Mouse (Mus musculus) lung, embryonic 15.5 days (tissue): Measurements from ENCODE around the gene Zbtb38. TPM values are rescaled to one million over a fixed set of nuclear protein-coding genes. Genes with fewer than 3 reads are reported as not detected.

ENCODE experiments used
- ATAC-seq: fragments of 200-750 bp; cut with Nextera tagmentation; 2 replicates; pipeline ENCODE4 v1.8.0; 2017; ENCODE audit warnings: moderate number of reproducible peaks, borderline replicate concordance; ENCODE audit not compliant: low FRiP score, low TSS enrichment; ENCODE audit errors: extremely low read depth
- H3K27ac ChIP-seq: fragments of 300-500 bp; sonication (generic); 2 replicates; pipeline ENCODE4 v1.5.1; 2015; ENCODE audit warnings: moderate library complexity, mild to moderate bottlenecking, inconsistent platforms
- H3K27me3 ChIP-seq: fragments of 300-500 bp; sonication (generic); 2 replicates; pipeline ENCODE4 v1.6.1; 2015; ENCODE audit warnings: inconsistent platforms
- H3K36me3 ChIP-seq: fragments of 300-500 bp; sonication (generic); 2 replicates; pipeline ENCODE4 v1.6.1; 2015; ENCODE audit warnings: inconsistent platforms
- H3K4me1 ChIP-seq: fragments of 300-500 bp; sonication (generic); 2 replicates; pipeline ENCODE4 v1.6.1; 2015; ENCODE audit warnings: inconsistent platforms
- H3K4me2 ChIP-seq: fragments of 300-500 bp; sonication (generic); 2 replicates; pipeline ENCODE4 v1.6.1; 2015; ENCODE audit warnings: inconsistent platforms, mild to moderate bottlenecking, moderate library complexity
- H3K4me3 ChIP-seq: fragments of 300-500 bp; sonication (generic); 2 replicates; pipeline ENCODE4 v1.5.1; 2015; ENCODE audit warnings: mild to moderate bottlenecking, inconsistent platforms
- H3K9ac ChIP-seq: fragments of 300-500 bp; sonication (generic); 2 replicates; pipeline ENCODE4 v1.6.1; 2015; ENCODE audit warnings: inconsistent platforms
- H3K9me3 ChIP-seq: fragments of 300-500 bp; sonication (generic); 2 replicates; pipeline ENCODE4 v1.6.1; 2016; ENCODE audit warnings: inconsistent platforms
- WGBS: fragments of 180-500 bp; shearing (Covaris S2); methylation state at CpG from one replicate; pipeline ENCODE4 v1.1.7; 2015; 5-methylcytosine and 5-hydroxymethylcytosine counted together
- polyA plus RNA-seq: library from polyadenylated mRNA; unstranded; fragments of >200 nt; fragmentation: Nextera tagmentation; extraction: Ambion mirVana; gene quantifications from 2 replicates; pipeline ENCODE4 v1.2.1, GENCODE M21; 2015

Gene Zbtb38
- 26.3 and 26.4 TPM in 2 replicates for polyA plus RNA-seq

DNA sequence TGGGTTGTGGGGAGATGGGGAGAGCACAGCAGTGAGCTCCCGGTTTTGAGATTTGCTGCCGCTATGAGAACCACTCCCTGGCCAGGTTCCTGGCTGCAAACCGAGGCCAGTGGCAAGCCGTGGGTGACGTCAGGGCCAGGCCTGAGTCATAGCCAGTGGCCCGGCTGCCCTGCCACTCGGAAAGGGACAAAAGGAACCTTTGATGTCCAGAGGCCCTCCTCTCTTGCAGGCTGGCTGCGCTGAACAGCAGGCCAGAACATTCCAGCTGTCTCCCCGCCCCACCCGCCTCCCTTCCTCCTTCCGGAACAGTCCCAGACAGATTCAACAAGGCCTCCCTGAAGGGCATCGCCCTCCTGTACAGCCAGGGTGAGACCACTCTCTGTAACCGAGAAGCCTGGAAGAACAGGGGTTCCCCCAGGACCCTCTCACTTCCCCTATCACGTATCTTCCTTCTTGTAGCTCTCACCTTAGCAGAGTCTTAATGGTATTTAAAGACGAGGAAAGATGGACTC is at the start of gene Zbtb38:
TSS of gene Zbtb38 (minus strand) at position 229 of the 512 bp plus-strand sequence.
- 0 out of 2 replicates have a peak within 1 kb of the TSS, but pooled peaks have one; percentile 3 for H3K9ac ChIP-seq
- H3K9me3 ChIP-seq: no peaks in the 10 kb centered on the region
- no peak within 1 kb of the TSS for H3K4me3 ChIP-seq
- peak within 1 kb of the TSS; percentile 25 for H3K4me2 ChIP-seq
- H3K27me3 ChIP-seq: no peaks in the 10 kb centered on the region
- WGBS: 29% methylated on average over 15 of the region's 15 CpGs
- no peaks in the 10 kb centered on the region for H3K36me3 ChIP-seq
- H3K4me1 ChIP-seq: peaks cover 15% of the 10 kb centered on the region
- H3K27ac ChIP-seq: peak within 1 kb of the TSS; percentile 73
- ATAC-seq: peak; percentile 92

DNA sequence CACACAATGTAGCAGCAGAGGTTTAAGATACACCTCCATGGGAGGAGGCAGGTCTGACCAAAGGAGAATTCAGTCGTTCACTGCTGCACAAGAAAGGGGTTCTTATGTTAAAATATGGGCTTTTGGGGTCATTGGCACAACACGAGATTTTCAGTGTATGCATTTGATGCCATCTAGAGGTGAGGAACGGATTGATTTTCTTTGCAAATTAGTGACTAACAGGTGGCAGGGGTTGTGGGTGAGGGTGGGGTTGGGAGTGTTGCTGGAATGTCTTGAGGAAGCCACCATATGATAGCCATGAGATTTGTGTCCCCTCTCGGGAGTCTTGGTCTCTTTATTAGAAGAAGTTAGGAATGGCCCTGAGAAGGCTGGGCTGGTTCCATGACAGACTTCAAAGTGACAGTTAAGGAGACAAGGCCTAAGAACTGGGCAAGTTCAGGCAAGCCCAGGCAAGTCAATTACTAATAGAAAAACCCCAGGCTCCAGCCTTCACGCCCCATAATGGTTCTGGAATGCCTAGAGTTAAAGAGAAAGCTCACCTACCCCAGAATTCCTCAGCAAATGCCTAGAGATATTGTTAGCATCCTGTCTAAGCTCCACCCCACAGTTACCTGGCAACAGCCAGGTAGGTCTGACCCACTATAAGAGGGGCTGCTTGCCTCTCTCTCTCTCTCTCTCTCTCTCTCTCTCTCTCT is 47.6 kb upstream of the Zbtb38 start:
- H3K9ac ChIP-seq: no peak overlapping the region
- H3K4me2 ChIP-seq: no peak overlapping the region
- ATAC-seq: no peak
- H3K4me3 ChIP-seq: no peak overlapping the region
- H3K27me3 ChIP-seq: no peaks in the 10 kb centered on the region
- no peaks in the 10 kb centered on the region for H3K9me3 ChIP-seq
- no peaks in the 10 kb centered on the region for H3K36me3 ChIP-seq
- H3K27ac ChIP-seq: no peak overlapping the region
- WGBS: 25% methylated on average over 5 of the region's 5 CpGs
- H3K4me1 ChIP-seq: peaks cover 8% of the 10 kb centered on the region

DNA sequence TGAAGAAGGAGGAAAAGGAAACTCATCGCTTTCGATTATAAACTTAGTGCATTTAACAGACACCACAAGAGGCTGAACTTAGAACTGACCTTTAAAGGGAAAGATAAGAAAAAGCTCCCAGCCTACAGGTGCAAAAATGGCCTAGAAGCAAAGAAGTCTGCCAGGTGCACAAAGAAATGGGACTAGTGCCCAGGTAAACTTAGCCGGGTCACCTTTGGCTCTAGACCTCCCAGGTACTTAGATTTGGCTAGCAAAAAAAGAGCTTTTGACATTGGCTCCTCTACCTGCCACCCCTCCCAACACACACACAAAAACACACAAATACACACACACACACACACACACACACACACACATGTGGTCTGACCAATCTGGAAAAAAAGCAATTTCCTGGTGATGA is 44.7 kb upstream of the Zbtb38 start:
- Histone ChIP-seq H3K27ac (no peak overlapping the region), H3K36me3 (no peaks in the 10 kb centered on the region), H3K9me3 (no peaks in the 10 kb centered on the region), H3K4me2 (no peak overlapping the region), H3K4me3 (no peak overlapping the region), H3K27me3 (no peaks in the 10 kb centered on the region), H3K4me1 (peaks cover 10% of the 10 kb centered on the region), H3K9ac (no peak overlapping the region)
- no peak for ATAC-seq
- WGBS: 78% methylated on average over 3 of the region's 3 CpGs

DNA sequence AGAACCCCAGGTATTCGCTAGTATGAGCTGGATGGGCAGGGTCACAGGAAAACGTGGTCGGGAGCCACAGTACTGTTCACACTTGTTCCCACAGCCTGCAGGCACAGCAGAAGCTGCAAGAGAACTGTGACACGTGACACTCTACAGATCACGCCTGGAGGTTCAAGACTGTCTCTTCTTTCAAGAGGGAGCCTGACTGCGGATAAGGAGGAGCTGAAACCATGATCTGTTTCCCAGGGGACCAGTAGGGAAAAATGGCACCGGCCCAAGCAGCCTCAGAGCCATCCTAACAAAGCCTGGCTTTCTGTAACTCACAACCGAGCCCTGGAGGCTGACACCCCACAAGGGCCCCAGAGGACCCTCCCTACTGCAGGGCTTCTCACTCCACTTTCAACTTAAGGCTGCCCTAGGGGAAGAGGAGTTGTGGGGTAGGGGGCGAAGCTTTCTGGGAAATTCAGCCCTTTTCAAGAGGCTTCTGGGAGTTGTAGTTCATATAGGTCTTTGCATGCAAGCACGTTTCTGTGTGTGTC is 42.8 kb upstream of the Zbtb38 start:
- peak overlapping the region; percentile 37; the same call in 1 of the 2 replicates for H3K9ac ChIP-seq
- peak overlapping the region; percentile 67 for H3K4me2 ChIP-seq
- no peaks in the 10 kb centered on the region for H3K36me3 ChIP-seq
- peak overlapping the region; percentile 35 for H3K4me3 ChIP-seq
- no peaks in the 10 kb centered on the region for H3K27me3 ChIP-seq
- WGBS: 9% methylated on average over 10 of the region's 10 CpGs
- peaks cover 5% of the 10 kb centered on the region for H3K4me1 ChIP-seq
- H3K9me3 ChIP-seq: no peaks in the 10 kb centered on the region
- H3K27ac ChIP-seq: no peak overlapping the region
- ATAC-seq: peak; percentile 77

DNA sequence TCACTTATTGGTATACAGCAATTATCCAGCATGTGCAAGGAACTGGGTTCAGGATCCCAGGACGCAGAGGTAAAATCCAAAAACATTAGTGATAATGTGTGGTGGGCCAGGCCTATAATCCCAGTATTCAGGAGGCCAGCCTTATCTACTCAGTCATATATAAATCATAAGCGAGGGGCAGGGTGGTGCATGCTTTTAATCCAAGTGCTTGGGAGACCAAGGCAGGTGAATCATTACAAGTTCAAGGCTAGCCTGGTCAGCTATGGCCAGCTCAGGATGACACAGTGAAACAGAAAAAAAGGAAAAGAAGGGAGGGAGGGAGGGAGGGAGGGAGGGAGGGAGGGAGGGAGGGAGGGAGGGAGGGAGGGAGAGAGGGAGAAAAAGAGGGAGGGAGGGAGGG is 42.0 kb upstream of the Zbtb38 start:
- H3K27me3 ChIP-seq: no peaks in the 10 kb centered on the region
- 88% methylated on average over 2 of the region's 2 CpGs for WGBS
- no peak for ATAC-seq
- H3K4me2 ChIP-seq: no peak overlapping the region
- H3K27ac ChIP-seq: no peak overlapping the region
- peaks cover 5% of the 10 kb centered on the region for H3K4me1 ChIP-seq
- H3K36me3 ChIP-seq: no peaks in the 10 kb centered on the region
- no peak overlapping the region for H3K4me3 ChIP-seq
- H3K9me3 ChIP-seq: no peaks in the 10 kb centered on the region
- no peak overlapping the region for H3K9ac ChIP-seq

DNA sequence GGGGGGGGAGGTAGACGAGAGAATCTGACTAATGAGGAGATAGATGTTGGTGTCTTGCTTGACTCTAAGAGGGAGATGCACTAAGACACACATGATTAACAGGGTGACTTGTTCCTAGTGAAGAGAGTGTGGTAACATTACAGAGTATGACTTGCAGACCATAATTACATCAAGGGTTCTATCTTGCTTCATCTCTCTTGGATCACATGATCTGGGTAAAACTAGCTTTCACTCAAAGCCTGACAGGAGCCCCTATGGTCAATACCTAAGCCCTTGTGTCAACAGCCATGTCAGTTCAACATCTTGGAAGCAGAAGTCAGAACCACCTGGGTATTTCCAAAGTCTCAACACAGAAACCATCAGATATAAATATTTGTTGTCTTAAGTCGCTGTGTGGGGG is 39.9 kb upstream of the Zbtb38 start:
- no peaks in the 10 kb centered on the region for H3K9me3 ChIP-seq
- no peak for ATAC-seq
- H3K4me2 ChIP-seq: no peak overlapping the region
- peaks cover 6% of the 10 kb centered on the region for H3K4me1 ChIP-seq
- H3K4me3 ChIP-seq: no peak overlapping the region
- no peaks in the 10 kb centered on the region for H3K27me3 ChIP-seq
- no peak overlapping the region for H3K27ac ChIP-seq
- no peak overlapping the region for H3K9ac ChIP-seq
- WGBS: 53% methylated on average over 2 of the region's 2 CpGs
- no peaks in the 10 kb centered on the region for H3K36me3 ChIP-seq

DNA sequence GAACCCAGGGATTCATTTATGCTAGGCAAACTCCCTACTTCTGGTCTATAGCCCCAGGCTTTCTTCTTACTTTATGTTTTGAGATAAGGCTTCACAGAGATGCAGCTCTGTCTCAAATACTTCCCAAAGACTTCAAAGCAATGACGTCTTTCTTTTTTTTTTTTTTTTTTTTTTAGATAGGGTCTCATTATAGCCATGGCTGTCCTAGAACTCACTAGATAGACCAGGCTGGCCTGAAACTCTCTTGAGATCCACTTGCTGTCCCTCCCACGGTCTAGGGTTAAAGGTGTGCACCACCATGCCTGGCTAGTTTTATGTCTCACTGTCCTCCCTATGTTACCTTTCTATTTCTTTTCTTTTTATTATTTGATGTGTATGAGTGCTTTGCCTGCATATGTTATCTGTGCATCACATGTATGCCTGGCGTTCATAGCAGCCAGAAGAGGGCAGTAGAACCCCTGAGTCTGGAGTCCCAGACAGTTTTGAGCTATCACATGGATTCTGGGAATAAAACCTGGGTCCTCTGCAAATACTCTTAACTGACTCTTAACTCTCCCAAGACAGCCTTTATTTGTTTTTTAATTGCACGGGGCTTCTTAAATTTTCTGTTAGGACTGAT is 37.9 kb upstream of the Zbtb38 start:
- 40% methylated on average over 4 of the region's 4 CpGs for WGBS
- ATAC-seq: no peak
- no peak overlapping the region for H3K4me2 ChIP-seq

DNA sequence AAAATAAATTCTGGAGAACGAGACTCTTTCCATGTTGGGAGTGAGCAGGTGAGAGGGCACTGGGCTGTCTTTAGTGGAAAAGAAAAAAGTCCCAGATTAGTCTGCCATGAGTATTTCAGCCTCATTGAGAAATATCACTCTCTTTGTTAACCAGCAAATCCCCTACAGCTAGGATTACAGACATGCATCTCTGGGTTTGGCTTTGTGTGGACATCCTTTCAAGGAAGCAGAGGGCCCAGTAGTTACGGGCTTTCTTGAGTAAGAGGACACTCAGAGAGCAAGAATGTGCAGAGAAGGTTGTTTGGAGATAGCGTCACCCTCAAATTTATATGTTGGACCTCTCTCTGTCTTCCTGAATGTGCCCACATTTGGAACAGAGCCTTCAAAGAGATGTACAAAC is 37.3 kb upstream of the Zbtb38 start:
- no peak overlapping the region for H3K4me3 ChIP-seq
- H3K4me1 ChIP-seq: peaks cover 16% of the 10 kb centered on the region
- no peak overlapping the region for H3K9ac ChIP-seq
- H3K9me3 ChIP-seq: no peaks in the 10 kb centered on the region
- H3K27me3 ChIP-seq: no peaks in the 10 kb centered on the region
- no peak overlapping the region for H3K4me2 ChIP-seq
- H3K27ac ChIP-seq: no peak overlapping the region
- WGBS: 70% methylated on average over 3 of the region's 3 CpGs
- no peak for ATAC-seq
- H3K36me3 ChIP-seq: no peaks in the 10 kb centered on the region

More for the DNA sequence above, 37.9 kb upstream of the Zbtb38 start:
- Histone ChIP-seq H3K27ac (no peak overlapping the region), H3K27me3 (no peaks in the 10 kb centered on the region), H3K9ac (no peak overlapping the region), H3K4me1 (peaks cover 18% of the 10 kb centered on the region), H3K36me3 (no peaks in the 10 kb centered on the region), H3K9me3 (no peaks in the 10 kb centered on the region), H3K4me3 (no peak overlapping the region)

DNA sequence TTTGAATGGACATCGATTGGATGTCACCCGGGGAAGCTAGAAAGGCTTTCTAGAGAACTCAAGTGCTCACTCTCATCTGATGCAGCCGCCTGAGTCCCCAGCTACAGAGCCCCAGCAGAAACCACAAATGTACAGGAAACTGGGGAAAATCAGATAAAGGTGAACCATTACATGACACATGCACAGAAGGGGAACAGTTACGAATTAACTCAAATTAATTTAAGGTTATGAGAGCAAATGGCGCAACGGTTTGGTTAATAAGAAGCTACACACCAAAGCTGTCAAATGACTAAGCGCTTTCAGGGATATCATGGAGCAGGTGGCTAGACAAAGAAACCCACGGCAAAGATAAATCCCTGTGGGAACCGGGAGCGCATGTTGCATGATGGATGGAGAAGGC is 35.2 kb upstream of the Zbtb38 start:
- WGBS: 77% methylated on average over 10 of the region's 10 CpGs
- ATAC-seq: no peak
- H3K27ac ChIP-seq: no peak overlapping the region

DNA sequence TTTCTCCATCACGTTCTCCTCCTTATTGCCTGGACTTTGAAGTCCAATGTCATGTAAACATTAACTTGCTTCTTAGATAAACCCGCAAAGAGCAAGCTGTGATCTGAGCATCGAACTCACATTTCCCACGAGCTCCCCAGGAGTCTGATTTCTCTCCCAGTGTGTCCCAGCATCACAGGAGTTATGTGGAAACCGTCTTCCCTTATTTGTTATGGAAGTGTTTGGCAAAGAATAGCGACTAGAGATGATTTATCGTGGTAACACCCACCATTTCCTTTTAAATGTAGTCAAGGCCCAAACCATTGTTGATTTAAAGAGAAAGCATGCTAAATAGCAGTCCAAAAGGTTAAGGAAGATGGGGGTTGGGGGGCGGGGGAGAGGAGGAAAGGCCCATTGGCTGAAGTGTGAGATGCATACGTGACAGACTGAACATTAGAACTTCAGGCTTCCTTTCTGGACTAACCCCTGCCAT is 33.3 kb upstream of the Zbtb38 start:
- ATAC-seq: peak; percentile 40; the same call in 1 of the 2 replicates
- Histone ChIP-seq H3K36me3 (no peaks in the 10 kb centered on the region), H3K27me3 (no peaks in the 10 kb centered on the region), H3K9me3 (no peaks in the 10 kb centered on the region), H3K4me1 (peaks cover 24% of the 10 kb centered on the region), H3K4me2 (no peak overlapping the region), H3K4me3 (no peak overlapping the region), H3K9ac (no peak overlapping the region), H3K27ac (0 out of 2 replicates have a peak overlapping the region, but pooled peaks have one; percentile 12)
- 14% methylated on average over 9 of the region's 9 CpGs for WGBS

More for the DNA sequence above, 35.2 kb upstream of the Zbtb38 start:
- Histone ChIP-seq H3K4me2 (no peak overlapping the region), H3K36me3 (no peaks in the 10 kb centered on the region), H3K9me3 (no peaks in the 10 kb centered on the region), H3K9ac (no peak overlapping the region), H3K27me3 (no peaks in the 10 kb centered on the region), H3K4me1 (peaks cover 24% of the 10 kb centered on the region), H3K4me3 (no peak overlapping the region)

DNA sequence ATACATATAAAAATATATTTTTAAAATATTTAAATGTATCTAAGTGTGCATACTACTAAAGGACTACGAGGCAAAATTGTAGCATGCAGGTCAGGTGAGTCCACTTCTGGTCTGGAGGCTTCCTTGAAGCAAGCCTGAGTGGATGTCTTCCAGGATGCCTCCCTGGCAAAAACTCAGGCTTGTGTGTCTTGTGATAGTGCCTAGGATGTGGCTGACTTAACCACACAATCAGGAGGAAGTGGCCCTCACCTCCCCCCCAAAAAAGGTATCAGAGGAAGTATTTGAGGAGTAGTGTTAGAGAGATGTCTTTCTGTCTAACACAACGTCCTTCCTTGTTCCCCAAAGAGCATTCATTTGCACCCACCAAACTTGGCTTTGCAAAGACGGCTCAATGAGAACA is 32.6 kb upstream of the Zbtb38 start:
- Histone ChIP-seq H3K4me1 (peaks cover 24% of the 10 kb centered on the region), H3K9ac (no peak overlapping the region), H3K27me3 (no peaks in the 10 kb centered on the region), H3K4me2 (no peak overlapping the region), H3K27ac (no peak overlapping the region), H3K9me3 (no peaks in the 10 kb centered on the region), H3K4me3 (no peak overlapping the region), H3K36me3 (no peaks in the 10 kb centered on the region)
- WGBS: 41% methylated on average over 3 of the region's 3 CpGs
- ATAC-seq: no peak

DNA sequence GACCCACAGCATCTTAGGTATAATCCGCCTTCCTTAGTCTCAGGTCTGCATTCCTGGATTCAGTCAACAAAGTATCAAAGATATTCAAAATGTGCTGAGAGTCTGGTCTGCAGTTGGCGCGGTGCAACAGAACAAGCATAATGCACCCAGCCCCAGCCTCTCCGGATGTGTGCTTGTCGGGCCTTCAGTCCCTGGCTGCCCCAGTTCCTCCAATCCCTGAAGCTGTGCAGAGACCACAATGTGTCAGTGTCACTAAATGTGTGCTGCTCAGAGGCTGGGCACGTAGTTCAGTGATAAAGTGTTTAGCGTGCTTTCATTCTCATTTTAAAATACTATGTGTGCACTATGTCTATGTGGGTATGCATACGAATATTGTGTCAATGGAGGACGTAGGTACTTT is 31.0 kb upstream of the Zbtb38 start:
- ATAC-seq: no peak
- WGBS: 77% methylated on average over 9 of the region's 9 CpGs

More for the DNA sequence above, 31.0 kb upstream of the Zbtb38 start:
- Histone ChIP-seq H3K9ac (no peak overlapping the region), H3K27me3 (no peaks in the 10 kb centered on the region), H3K4me3 (no peak overlapping the region), H3K4me2 (no peak overlapping the region), H3K4me1 (peaks cover 24% of the 10 kb centered on the region), H3K27ac (no peak overlapping the region), H3K9me3 (no peaks in the 10 kb centered on the region), H3K36me3 (no peaks in the 10 kb centered on the region)
